Mouse (Mus musculus): ENCODE results near the gene Ppp2r5a.

The Ppp2r5a gene

GRCm38 (mm10) chr1:191326233-191326882 lies 76.7 kb downstream of the Ppp2r5a start:
- in situ Hi-C loops (cut with MboI): no loop called here

- in situ Hi-C loops (cut with MboI): no loop called here
These were observed 77.3 kb downstream of the Ppp2r5a start, which contains the start of gene Tmem206 for GRCm38 (mm10) chr1:191325726-191326232. Tmem206 (plus strand) TSS chr1:191325912.

GRCm38 (mm10) chr1:191324733-191325590 lies 78.1 kb downstream of the Ppp2r5a start:
- in situ Hi-C loops (cut with MboI): no loop called here

- in situ Hi-C loops (cut with MboI): no loop called here
These were observed 79.7 kb downstream of the Ppp2r5a start for GRCm38 (mm10) chr1:191323381-191323780.

- in situ Hi-C loops (cut with MboI): no loop called here
These were observed 84.4 kb downstream of the Ppp2r5a start for GRCm38 (mm10) chr1:191318686-191319085.

- in situ Hi-C loops (cut with MboI): no loop called here
These were observed 85.4 kb downstream of the Ppp2r5a start, which contains the start of gene Nenf for GRCm38 (mm10) chr1:191317591-191318196. Nenf (minus strand) TSS chr1:191318194.

- in situ Hi-C loops (cut with MboI): no loop called here
These were observed 86.3 kb downstream of the Ppp2r5a start for GRCm38 (mm10) chr1:191316818-191317217.

GRCm38 (mm10) chr1:191313926-191314325 lies 89.1 kb downstream of the Ppp2r5a start:
- in situ Hi-C loops (cut with MboI): no loop called here

GRCm38 (mm10) chr1:191313158-191313557 lies 89.9 kb downstream of the Ppp2r5a start:
- in situ Hi-C loops (cut with MboI): no loop called here

GRCm38 (mm10) chr1:191312513-191312941 lies 90.5 kb downstream of the Ppp2r5a start:
- in situ Hi-C loops (cut with MboI): no loop called here

GRCm38 (mm10) chr1:191311296-191311898 lies 91.7 kb downstream of the Ppp2r5a start:
- in situ Hi-C loops (cut with MboI): no loop called here

- in situ Hi-C loops (cut with MboI): no loop called here
These were observed 95.2 kb downstream of the Ppp2r5a start for GRCm38 (mm10) chr1:191307766-191308455.

- in situ Hi-C loops (cut with MboI): no loop called here
These were observed 96.8 kb downstream of the Ppp2r5a start for GRCm38 (mm10) chr1:191306316-191306715.

- in situ Hi-C loops (cut with MboI): no loop called here
These were observed 97.5 kb downstream of the Ppp2r5a start for GRCm38 (mm10) chr1:191305610-191306009.

GRCm38 (mm10) chr1:191304216-191304615 lies 98.9 kb downstream of the Ppp2r5a start:
- in situ Hi-C loops (cut with MboI): no loop called here

GRCm38 (mm10) chr1:191303736-191304135 lies 99.3 kb downstream of the Ppp2r5a start:
- in situ Hi-C loops (cut with MboI): no loop called here

All from mature B cell (primary cell).